Mouse (Mus musculus) kidney, adult 2 months (tissue): ENCODE measurements around the gene Adgrf3.

ENCODE experiments used
- CTCF ChIP-seq: fragments of 200-500 bp; conservative IDR thresholded peaks from 2 replicates; pipeline ENCODE4 v1.5.1; 2011; ENCODE audit warnings: low read depth, mild to moderate bottlenecking, control low read depth, low read length, moderate library complexity, mixed read lengths; ENCODE audit not compliant: insufficient read depth, insufficient read length
- POLR2A ChIP-seq: fragments of 200-500 bp; IDR thresholded peaks from one replicate; pipeline ENCODE4 v1.6.1; 2011; ENCODE audit warnings: low read depth, low read length, control low read depth

DNA sequence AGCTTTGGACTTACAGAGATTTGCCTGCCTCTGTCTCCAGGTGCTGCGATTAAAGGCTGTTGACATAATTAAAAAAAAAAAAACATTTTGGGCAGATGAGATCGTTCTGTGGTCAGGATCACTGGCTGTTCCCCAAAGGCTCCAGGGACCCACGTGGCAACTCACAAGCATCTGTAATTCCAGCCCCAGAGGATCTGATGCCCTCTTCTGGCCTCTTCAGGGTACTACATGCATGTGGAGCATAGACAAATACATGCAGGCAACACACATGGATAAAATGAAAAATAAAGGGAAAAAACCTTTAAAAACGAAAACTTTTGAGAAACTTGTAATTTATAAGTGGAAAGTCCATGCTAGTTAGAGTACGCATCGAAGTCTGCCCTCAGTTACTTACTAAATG lies 1.8 kb upstream of the Adgrf3 start:
- TF ChIP-seq CTCF (peak; percentile 56), POLR2A (no peak)
